Mouse (Mus musculus) hindbrain, embryonic 14.5 days (tissue): ENCODE measurements around the gene Cnnm1. TPM values are rescaled to one million over a fixed set of nuclear protein-coding genes. Genes with fewer than 3 reads are reported as not detected.
A peak's percentile ranks its signal among the peaks of the same experiment; 100 is the strongest.

ENCODE experiments used
- ATAC-seq: fragments of 200-750 bp; cut with Nextera tagmentation; 2 replicates; pipeline ENCODE4 v1.8.0; 2017; ENCODE audit warnings: moderate number of reproducible peaks, mild to moderate bottlenecking, moderate TSS enrichment, moderate library complexity; ENCODE audit not compliant: low FRiP score
- DNase-seq: peaks from one replicate; pipeline ENCODE4 v3.0.0-alpha.2; 2015; ENCODE audit warnings: low spot score
- H3K27ac ChIP-seq: fragments of 300-500 bp; sonication (generic); 2 replicates; pipeline ENCODE4 v1.5.1; 2014; ENCODE audit warnings: mild to moderate bottlenecking, moderate library complexity
- H3K27me3 ChIP-seq: fragments of 300-500 bp; sonication (generic); 2 replicates; pipeline ENCODE4 v1.6.1; 2014; ENCODE audit warnings: mild to moderate bottlenecking, low read length, mixed read lengths; ENCODE audit not compliant: control insufficient read depth, insufficient read depth
- H3K36me3 ChIP-seq: fragments of 300-500 bp; sonication (generic); replicated peaks from 2 replicates; pipeline ENCODE4 v1.6.1; 2014; ENCODE audit not compliant: control insufficient read depth, insufficient read depth
- H3K4me1 ChIP-seq: fragments of 300-500 bp; sonication (generic); replicated peaks from 2 replicates; pipeline ENCODE4 v1.6.1; 2014; ENCODE audit warnings: antibody characterized with exemption, low read length, mixed read lengths; ENCODE audit not compliant: control insufficient read depth, insufficient read depth
- H3K4me2 ChIP-seq: fragments of 300-500 bp; sonication (generic); replicated peaks from 2 replicates; pipeline ENCODE4 v1.6.1; 2014; ENCODE audit warnings: mild to moderate bottlenecking, moderate library complexity
- H3K4me3 ChIP-seq: fragments of 300-500 bp; sonication (generic); replicated peaks from 2 replicates; pipeline ENCODE4 v1.5.1; 2014; ENCODE audit warnings: mild to moderate bottlenecking, low read length
- H3K9ac ChIP-seq: fragments of 300-500 bp; sonication (generic); 2 replicates; pipeline ENCODE4 v1.6.1; 2014
- H3K9me3 ChIP-seq: fragments of 300-500 bp; sonication (generic); 2 replicates; pipeline ENCODE4 v1.6.1; 2016; ENCODE audit warnings: low read length; ENCODE audit not compliant: control insufficient read depth
- WGBS: fragments of 180-500 bp; shearing (Covaris S2); extraction: QIAGEN DNeasy Blood & Tissue Kit; methylation state at CpG from one replicate; pipeline ENCODE4 v1.1.7; 2014; 5-methylcytosine and 5-hydroxymethylcytosine counted together
- polyA plus RNA-seq: library from polyadenylated mRNA; unstranded; fragments of >200 nt; fragmentation: Nextera tagmentation; extraction: Ambion mirVana; gene quantifications from 2 replicates; pipeline ENCODE4 v1.2.1, GENCODE M21; 2014

The Cnnm1 gene
- polyA plus RNA-seq, 1 experiment from 2014 or later: 4.5 TPM

- Histone ChIP-seq H3K4me1 (peaks cover 38% of the 10 kb centered on the region), H3K4me2 (peak within 1 kb of the TSS; percentile 67), H3K9ac (peak within 1 kb of the TSS; percentile 75), H3K4me3 (peak within 1 kb of the TSS; percentile 84), H3K9me3 (no peaks in the 10 kb centered on the region), H3K36me3 (no peaks in the 10 kb centered on the region), H3K27ac (peak within 1 kb of the TSS; percentile 85), H3K27me3 (no peaks in the 10 kb centered on the region)
- under 1% methylated on average over 58 of the region's 58 CpGs for WGBS
- DNase-seq (peak; percentile 95), ATAC-seq (peak; percentile 100)
Measured at GRCm38 (mm10) chr19:43524187-43525103, 84.2 kb downstream of the Cnnm1 start, which contains the start of gene Got1. Gene Got1 (minus strand): TSS chr19:43524605.

GRCm38 (mm10) chr19:43525104-43525482 lies 84.9 kb downstream of the Cnnm1 start:
- Histone ChIP-seq H3K27me3 (no peaks in the 10 kb centered on the region), H3K9ac (peak overlapping the region; percentile 75), H3K4me3 (peak overlapping the region; percentile 84), H3K9me3 (no peaks in the 10 kb centered on the region), H3K36me3 (no peaks in the 10 kb centered on the region), H3K27ac (peak overlapping the region; percentile 81), H3K4me1 (peaks cover 35% of the 10 kb centered on the region), H3K4me2 (peak overlapping the region; percentile 67)
- ATAC-seq (no peak), DNase-seq (no peak)
- 15% methylated on average over 10 of the region's 10 CpGs for WGBS

GRCm38 (mm10) chr19:43525566-43525965 lies 85.3 kb downstream of the Cnnm1 start:
- DNase-seq (no peak), ATAC-seq (no peak)
- Histone ChIP-seq H3K4me3 (no peak overlapping the region), H3K9ac (no peak overlapping the region; the same call in 1 of the 2 replicates), H3K36me3 (no peaks in the 10 kb centered on the region), H3K4me2 (peak overlapping the region; percentile 67), H3K27me3 (no peaks in the 10 kb centered on the region), H3K27ac (no peak overlapping the region), H3K9me3 (no peaks in the 10 kb centered on the region), H3K4me1 (peaks cover 35% of the 10 kb centered on the region)
- WGBS: 94% methylated on average over 7 of the region's 7 CpGs

GRCm38 (mm10) chr19:43526025-43526424 lies 85.8 kb downstream of the Cnnm1 start:
- no peak overlapping the region for H3K4me3 ChIP-seq
- 93% methylated on average over 9 of the region's 9 CpGs for WGBS

GRCm38 (mm10) chr19:43527131-43527530 lies 86.9 kb downstream of the Cnnm1 start:
- no peaks in the 10 kb centered on the region for H3K9me3 ChIP-seq
- H3K4me3 ChIP-seq: no peak overlapping the region
- H3K4me2 ChIP-seq: no peak overlapping the region
- no peaks in the 10 kb centered on the region for H3K27me3 ChIP-seq
- WGBS: 14% methylated on average over 11 of the region's 11 CpGs
- H3K36me3 ChIP-seq: no peaks in the 10 kb centered on the region
- no peak for DNase-seq
- peaks cover 21% of the 10 kb centered on the region for H3K4me1 ChIP-seq
- H3K9ac ChIP-seq: no peak overlapping the region
- ATAC-seq: no peak
- H3K27ac ChIP-seq: no peak overlapping the region

More at GRCm38 (mm10) chr19:43526025-43526424, 85.8 kb downstream of the Cnnm1 start:
- no peak for ATAC-seq
- Histone ChIP-seq H3K36me3 (no peaks in the 10 kb centered on the region), H3K4me1 (peaks cover 31% of the 10 kb centered on the region), H3K27me3 (no peaks in the 10 kb centered on the region), H3K9ac (no peak overlapping the region), H3K27ac (no peak overlapping the region), H3K4me2 (no peak overlapping the region), H3K9me3 (no peaks in the 10 kb centered on the region)
- DNase-seq: no peak

GRCm38 (mm10) chr19:43528056-43528587 lies 87.9 kb downstream of the Cnnm1 start:
- Histone ChIP-seq H3K4me3 (no peak overlapping the region), H3K27me3 (no peaks in the 10 kb centered on the region), H3K4me2 (no peak overlapping the region), H3K9me3 (no peaks in the 10 kb centered on the region), H3K27ac (no peak overlapping the region), H3K4me1 (peaks cover 16% of the 10 kb centered on the region; the same call in 1 of the 2 replicates), H3K9ac (no peak overlapping the region), H3K36me3 (no peaks in the 10 kb centered on the region)
- DNase-seq (no peak), ATAC-seq (no peak)
- WGBS: 80% methylated on average over 8 of the region's 8 CpGs

- Histone ChIP-seq H3K27ac (no peak overlapping the region), H3K4me1 (peaks cover 4% of the 10 kb centered on the region; the same call in 1 of the 2 replicates), H3K4me2 (peak overlapping the region; percentile 47), H3K9me3 (no peaks in the 10 kb centered on the region), H3K36me3 (no peaks in the 10 kb centered on the region), H3K9ac (no peak overlapping the region), H3K4me3 (no peak overlapping the region), H3K27me3 (no peaks in the 10 kb centered on the region)
- peak; percentile 89 for DNase-seq
- ATAC-seq: peak; percentile 77; the same call in 1 of the 2 replicates
- WGBS: under 1% methylated on average over 13 of the region's 13 CpGs
Measured at GRCm38 (mm10) chr19:43530197-43530770, 90.0 kb downstream of the Cnnm1 start.

GRCm38 (mm10) chr19:43530921-43531320 lies 90.7 kb downstream of the Cnnm1 start:
- 33% methylated on average over 12 of the region's 12 CpGs for WGBS
- H3K4me2 ChIP-seq: no peak overlapping the region

GRCm38 (mm10) chr19:43535372-43535771 lies 95.1 kb downstream of the Cnnm1 start:
- H3K9me3 ChIP-seq: no peaks in the 10 kb centered on the region
- H3K4me1 ChIP-seq: no peaks in the 10 kb centered on the region
- no peaks in the 10 kb centered on the region for H3K27me3 ChIP-seq
- no peak overlapping the region for H3K4me2 ChIP-seq
- no peak for DNase-seq
- WGBS: 90% methylated on average over 3 of the region's 3 CpGs
- ATAC-seq: no peak
- no peaks in the 10 kb centered on the region for H3K36me3 ChIP-seq
- H3K27ac ChIP-seq: no peak overlapping the region
- H3K4me3 ChIP-seq: no peak overlapping the region
- no peak overlapping the region for H3K9ac ChIP-seq

More at GRCm38 (mm10) chr19:43530921-43531320, 90.7 kb downstream of the Cnnm1 start:
- H3K4me3 ChIP-seq: no peak overlapping the region
- no peak for DNase-seq
- no peaks in the 10 kb centered on the region for H3K36me3 ChIP-seq
- no peak overlapping the region for H3K9ac ChIP-seq
- no peaks in the 10 kb centered on the region for H3K4me1 ChIP-seq
- H3K27me3 ChIP-seq: no peaks in the 10 kb centered on the region
- ATAC-seq: no peak
- no peak overlapping the region for H3K27ac ChIP-seq
- H3K9me3 ChIP-seq: no peaks in the 10 kb centered on the region
